Mouse (Mus musculus) heart, adult 2 months (tissue): ENCODE measurements around the gene Pak4.
"Not testable (repeated sequence)": the region's sequence is repeated elsewhere in the genome, so short reads cannot be mapped to it uniquely, and the experiment has no call there.

Source experiments
- CTCF ChIP-seq: fragments of 200-600 bp; IDR thresholded peaks from 2 replicates; pipeline ENCODE4 v1.8.1; 2022; ENCODE audit warnings: antibody characterized with exemption, mild to moderate bottlenecking, moderate library complexity
- EP300 ChIP-seq: fragments of 200-500 bp; IDR thresholded peaks from 2 replicates; pipeline ENCODE4 v1.6.1; 2011; ENCODE audit warnings: low read depth, low read length, control low read depth; ENCODE audit not compliant: insufficient read depth
- POLR2A ChIP-seq: fragments of 200-500 bp; IDR thresholded peaks from 2 replicates; pipeline ENCODE4 v1.6.1; 2011; ENCODE audit warnings: mild to moderate bottlenecking, low read depth, low read length, control low read depth; ENCODE audit not compliant: insufficient read depth

GRCm38 (mm10) chr7:28522536-28522935 is 75.4 kb downstream of the Pak4 start, which contains the start of gene Ifnl3:
- not testable (repeated sequence) for TF ChIP-seq EP300, CTCF, POLR2A
